Mouse (Mus musculus) lung, embryonic 16.5 days (tissue): ENCODE results near the gene Olfr1459. TPM values are rescaled to one million over a fixed set of nuclear protein-coding genes. Genes with fewer than 3 reads are reported as not detected.

Source experiments
- ATAC-seq: fragments of 200-750 bp; cut with Nextera tagmentation; 2 replicates; pipeline ENCODE4 v1.8.0; 2017; ENCODE audit warnings: low read depth, mild to moderate bottlenecking, moderate library complexity
- H3K27ac ChIP-seq: fragments of 300-500 bp; sonication (generic); 2 replicates; pipeline ENCODE4 v1.5.1; 2014; ENCODE audit warnings: mild to moderate bottlenecking, control low read depth, low read length
- H3K27me3 ChIP-seq: fragments of 300-500 bp; sonication (generic); 2 replicates; pipeline ENCODE4 v1.6.1; 2014; ENCODE audit warnings: low read depth, low read length, mixed read lengths; ENCODE audit not compliant: control insufficient read depth, insufficient read depth
- H3K36me3 ChIP-seq: fragments of 300-500 bp; sonication (generic); 2 replicates; pipeline ENCODE4 v1.6.1; 2014; ENCODE audit warnings: low read length; ENCODE audit not compliant: control insufficient read depth, insufficient read depth
- H3K4me1 ChIP-seq: fragments of 300-500 bp; sonication (generic); replicated peaks from 2 replicates; pipeline ENCODE4 v1.6.1; 2014; ENCODE audit warnings: low read length, mixed read lengths; ENCODE audit not compliant: control insufficient read depth, insufficient read depth
- H3K4me2 ChIP-seq: fragments of 300-500 bp; sonication (generic); 2 replicates; pipeline ENCODE4 v1.6.1; 2014; ENCODE audit warnings: low read depth, low read length, control low read depth
- H3K4me3 ChIP-seq: fragments of 300-500 bp; sonication (generic); 2 replicates; pipeline ENCODE4 v1.5.1; 2014; ENCODE audit warnings: mild to moderate bottlenecking, low read length, control low read depth
- H3K9ac ChIP-seq: fragments of 300-500 bp; sonication (generic); 2 replicates; pipeline ENCODE4 v1.6.1; 2014; ENCODE audit warnings: low read length, control low read depth
- H3K9me3 ChIP-seq: fragments of 300-500 bp; sonication (generic); 2 replicates; pipeline ENCODE4 v1.6.1; 2016; ENCODE audit warnings: low read length; ENCODE audit not compliant: control insufficient read depth
- WGBS: fragments of 180-500 bp; shearing (Covaris S2); extraction: QIAGEN DNeasy Blood & Tissue Kit; methylation state at CpG from one replicate; pipeline ENCODE4 v1.1.7; 2014; 5-methylcytosine and 5-hydroxymethylcytosine counted together
- polyA plus RNA-seq: library from polyadenylated mRNA; unstranded; fragments of >200 nt; fragmentation: Nextera tagmentation; extraction: Ambion mirVana; gene quantifications from 2 replicates; pipeline ENCODE4 v1.2.1, GENCODE M21; 2015

Gene Olfr1459
- polyA plus RNA-seq = not detected in 2 replicates

- Histone ChIP-seq H3K9ac (no peak within 1 kb of the TSS), H3K4me2 (no peak within 1 kb of the TSS), H3K36me3 (no peaks in the 10 kb centered on the region), H3K4me1 (no peaks in the 10 kb centered on the region), H3K4me3 (no peak within 1 kb of the TSS), H3K27ac (no peak within 1 kb of the TSS), H3K9me3 (no peaks in the 10 kb centered on the region; the same call in 1 of the 2 replicates), H3K27me3 (no peaks in the 10 kb centered on the region)
- no peak for ATAC-seq
- 57% methylated on average over 1 of the region's 1 CpGs for WGBS
Measured at GRCm38 (mm10) chr19:13149449-13149848, at the start of gene Olfr1459. Gene Olfr1459 (minus strand): TSS chr19:13149549.

- no peak within 1 kb of the TSS for H3K9ac ChIP-seq
- no peak within 1 kb of the TSS for H3K4me2 ChIP-seq
- no peak within 1 kb of the TSS for H3K4me3 ChIP-seq
- H3K27ac ChIP-seq = no peak within 1 kb of the TSS
- no peaks in the 10 kb centered on the region for H3K9me3 ChIP-seq
- no peak for ATAC-seq
- no peaks in the 10 kb centered on the region for H3K4me1 ChIP-seq
- no peaks in the 10 kb centered on the region for H3K36me3 ChIP-seq
- no peaks in the 10 kb centered on the region for H3K27me3 ChIP-seq
- WGBS = 66% methylated on average over 1 of the region's 1 CpGs
Measured at GRCm38 (mm10) chr19:13185434-13185833, 36.1 kb upstream of the Olfr1459 start, which contains the start of gene Olfr1462. Gene Olfr1462 (plus strand): TSS chr19:13185734.

- no peaks in the 10 kb centered on the region for H3K36me3 ChIP-seq
- H3K27ac ChIP-seq = no peak within 1 kb of the TSS
- ATAC-seq = no peak
- 0 out of 2 replicates have a peak, but pooled peaks cover 2% of the 10 kb centered on the region for H3K9me3 ChIP-seq
- no peak within 1 kb of the TSS for H3K4me2 ChIP-seq
- no peaks in the 10 kb centered on the region for H3K27me3 ChIP-seq
- no peaks in the 10 kb centered on the region for H3K4me1 ChIP-seq
- no peak within 1 kb of the TSS for H3K4me3 ChIP-seq
- WGBS = 29% methylated on average over 1 of the region's 1 CpGs
- no peak within 1 kb of the TSS for H3K9ac ChIP-seq
Measured at GRCm38 (mm10) chr19:13162700-13163099, 13.4 kb upstream of the Olfr1459 start, which contains the start of gene Olfr1461. Gene Olfr1461 (plus strand): TSS chr19:13163000.

- Histone ChIP-seq H3K36me3 (no peaks in the 10 kb centered on the region), H3K4me2 (no peak within 1 kb of the TSS), H3K9me3 (no peaks in the 10 kb centered on the region; the same call in 1 of the 2 replicates), H3K27ac (no peak within 1 kb of the TSS), H3K9ac (no peak within 1 kb of the TSS), H3K27me3 (no peaks in the 10 kb centered on the region), H3K4me3 (no peak within 1 kb of the TSS), H3K4me1 (no peaks in the 10 kb centered on the region)
- ATAC-seq = no peak
- WGBS = 74% methylated on average over 3 of the region's 3 CpGs
Measured at GRCm38 (mm10) chr19:13106675-13107074, 42.7 kb downstream of the Olfr1459 start, which contains the start of gene Olfr1458. Gene Olfr1458 (minus strand): TSS chr19:13106775.

- Histone ChIP-seq H3K36me3 (no peaks in the 10 kb centered on the region), H3K4me3 (no peak within 1 kb of the TSS), H3K9ac (no peak within 1 kb of the TSS), H3K27me3 (no peaks in the 10 kb centered on the region), H3K4me1 (no peaks in the 10 kb centered on the region), H3K4me2 (no peak within 1 kb of the TSS), H3K9me3 (no peaks in the 10 kb centered on the region; the same call in 1 of the 2 replicates), H3K27ac (no peak within 1 kb of the TSS)
- ATAC-seq = no peak
- 66% methylated on average over 2 of the region's 2 CpGs for WGBS
Measured at GRCm38 (mm10) chr19:13097791-13098190, 51.6 kb downstream of the Olfr1459 start, which contains the start of gene Olfr1457. Gene Olfr1457 (minus strand): TSS chr19:13097891.

GRCm38 (mm10) chr19:13093908-13094307 lies 55.4 kb downstream of the Olfr1459 start:
- H3K4me3 ChIP-seq = no peak overlapping the region
- H3K27me3 ChIP-seq = no peaks in the 10 kb centered on the region
- H3K36me3 ChIP-seq = no peaks in the 10 kb centered on the region
- H3K4me2 ChIP-seq = no peak overlapping the region
- H3K9me3 ChIP-seq = no peaks in the 10 kb centered on the region
- WGBS = 80% methylated on average over 1 of the region's 1 CpGs
- H3K4me1 ChIP-seq = no peaks in the 10 kb centered on the region
- H3K9ac ChIP-seq = no peak overlapping the region
- no peak overlapping the region for H3K27ac ChIP-seq
- ATAC-seq = no peak

Other genes with a start within 250 kb of the Olfr1459 start
- not detected in 2 replicates for gene Olfr1447, start 245.8 kb downstream of the Olfr1459 start, polyA plus RNA-seq
- not detected in 2 replicates for gene Olfr1448, start 225.1 kb downstream of the Olfr1459 start, polyA plus RNA-seq
- gene Olfr1449, start 218.7 kb downstream of the Olfr1459 start, polyA plus RNA-seq = not detected in 2 replicates
- gene Olfr1450, start 199.3 kb downstream of the Olfr1459 start, polyA plus RNA-seq = not detected in 2 replicates
- not detected in 2 replicates for gene Olfr1451, start 154.5 kb downstream of the Olfr1459 start, polyA plus RNA-seq
- not detected in 2 replicates for gene Olfr1453, start 121.2 kb downstream of the Olfr1459 start, polyA plus RNA-seq
- gene Olfr1454, start 88.9 kb downstream of the Olfr1459 start, polyA plus RNA-seq = not detected in 2 replicates
- not detected in 2 replicates for gene Olfr1457, start 51.7 kb downstream of the Olfr1459 start, polyA plus RNA-seq
- not detected in 2 replicates for gene Olfr1458, start 42.8 kb downstream of the Olfr1459 start, polyA plus RNA-seq
- gene Olfr1461, start 13.5 kb upstream of the Olfr1459 start, polyA plus RNA-seq = not detected in 2 replicates
- gene Olfr1462, start 36.2 kb upstream of the Olfr1459 start, polyA plus RNA-seq = not detected in 2 replicates
- gene Olfr1463, start 81.8 kb upstream of the Olfr1459 start, polyA plus RNA-seq = not detected in 2 replicates
- not detected in 2 replicates for gene Olfr1465, start 166.0 kb upstream of the Olfr1459 start, polyA plus RNA-seq
- not detected in 2 replicates for gene Olfr1466, start 189.3 kb upstream of the Olfr1459 start, polyA plus RNA-seq
- not detected in 2 replicates for gene Olfr1467, start 212.7 kb upstream of the Olfr1459 start, polyA plus RNA-seq